Mouse (Mus musculus): Measurements from ENCODE around the gene Ccdc158. TPM values are rescaled to one million over a fixed set of nuclear protein-coding genes. Genes with fewer than 3 reads are reported as not detected.

Gene Ccdc158
- polyA plus RNA-seq, 1 experiment = 46.9 TPM

- no peak overlapping the region for H3K4me3 ChIP-seq (ENCODE audit: control insufficient read depth, low read depth, low read length)
- H3K27ac ChIP-seq (ENCODE audit: control insufficient read depth, insufficient read depth, low read depth, low read length) = no peak overlapping the region
- peaks cover 2% of the 10 kb centered on the region for H3K27me3 ChIP-seq (ENCODE audit: control insufficient read depth, insufficient read depth, low read length)
- TF ChIP-seq POLR2A (IDR thresholded peaks at IDR 0.05; ENCODE audit: control insufficient read depth, low read depth, low read length) (no peak), CTCF (IDR thresholded peaks at IDR 0.05; ENCODE audit: control insufficient read depth, insufficient read depth, insufficient replicate concordance, low read depth, low read length) (no peak)
- H3K36me3 ChIP-seq (ENCODE audit: control insufficient read depth, insufficient read depth, low read length) = no peaks in the 10 kb centered on the region
- H3K4me1 ChIP-seq (ENCODE audit: control insufficient read depth, insufficient read depth, low read length) = peaks cover 13% of the 10 kb centered on the region
Measured at GRCm38 (mm10) chr5:92684715-92685460, 9.8 kb upstream of the Ccdc158 start.

DNA sequence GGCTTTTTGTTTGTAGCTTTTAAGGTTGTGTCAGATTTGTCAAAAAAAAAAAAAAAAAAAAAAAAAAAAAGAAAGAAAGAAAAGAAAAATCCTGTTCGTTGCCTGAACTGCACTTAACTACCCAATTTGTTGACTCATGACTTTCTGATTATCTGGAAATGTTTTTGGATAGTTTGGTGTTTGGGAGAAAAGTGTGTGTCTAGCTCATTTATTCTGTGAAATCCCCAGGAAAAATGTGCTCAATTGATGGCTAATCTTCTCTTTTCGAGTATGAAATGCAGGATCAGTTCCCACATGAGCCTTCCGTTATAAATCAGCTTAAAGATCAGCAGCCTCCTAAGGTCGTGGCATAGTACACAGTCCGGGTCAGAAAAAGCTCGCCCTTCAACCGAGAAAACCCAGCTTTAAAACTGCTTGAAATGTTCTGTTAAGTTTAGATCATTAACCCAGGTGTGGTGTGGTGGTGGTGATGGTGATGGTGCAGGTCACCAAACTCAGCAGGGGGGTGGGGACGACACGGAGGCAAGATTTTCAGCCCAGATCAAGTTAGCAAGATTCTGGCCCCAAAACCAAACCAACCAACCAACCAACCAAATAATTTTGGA lies 8.9 kb upstream of the Ccdc158 start:
- H3K27me3 ChIP-seq (ENCODE audit: control insufficient read depth, insufficient read depth, low read length) = peaks cover 2% of the 10 kb centered on the region
- H3K27ac ChIP-seq (ENCODE audit: control insufficient read depth, insufficient read depth, low read depth, low read length) = no peak overlapping the region
- TF ChIP-seq CTCF (IDR thresholded peaks at IDR 0.05; ENCODE audit: control insufficient read depth, insufficient read depth, insufficient replicate concordance, low read depth, low read length) (no peak), POLR2A (IDR thresholded peaks at IDR 0.05; ENCODE audit: control insufficient read depth, low read depth, low read length) (no peak)
- no peaks in the 10 kb centered on the region for H3K36me3 ChIP-seq (ENCODE audit: control insufficient read depth, insufficient read depth, low read length)
- H3K4me3 ChIP-seq (ENCODE audit: control insufficient read depth, low read depth, low read length) = no peak overlapping the region
- peaks cover 13% of the 10 kb centered on the region for H3K4me1 ChIP-seq (ENCODE audit: control insufficient read depth, insufficient read depth, low read length)

GRCm38 (mm10) chr5:92683351-92683807 lies 8.3 kb upstream of the Ccdc158 start, which contains the start of gene Shroom3:
TSS of gene Shroom3 (plus strand) at chr5:92683435.
- Histone ChIP-seq H3K27ac (ENCODE audit: control insufficient read depth, insufficient read depth, low read depth, low read length) (no peak within 1 kb of the TSS), H3K36me3 (ENCODE audit: control insufficient read depth, insufficient read depth, low read length) (no peaks in the 10 kb centered on the region), H3K27me3 (ENCODE audit: control insufficient read depth, insufficient read depth, low read length) (peaks cover 2% of the 10 kb centered on the region), H3K4me1 (ENCODE audit: control insufficient read depth, insufficient read depth, low read length) (peaks cover 13% of the 10 kb centered on the region), H3K4me3 (ENCODE audit: control insufficient read depth, low read depth, low read length) (peak within 1 kb of the TSS; percentile 78)
- TF ChIP-seq CTCF (IDR thresholded peaks at IDR 0.05; ENCODE audit: control insufficient read depth, insufficient read depth, insufficient replicate concordance, low read depth, low read length) = no peak

GRCm38 (mm10) chr5:92682621-92683348 lies 7.7 kb upstream of the Ccdc158 start:
- H3K27ac ChIP-seq (ENCODE audit: control insufficient read depth, insufficient read depth, low read depth, low read length) = no peak overlapping the region
- H3K36me3 ChIP-seq (ENCODE audit: control insufficient read depth, insufficient read depth, low read length) = no peaks in the 10 kb centered on the region

DNA sequence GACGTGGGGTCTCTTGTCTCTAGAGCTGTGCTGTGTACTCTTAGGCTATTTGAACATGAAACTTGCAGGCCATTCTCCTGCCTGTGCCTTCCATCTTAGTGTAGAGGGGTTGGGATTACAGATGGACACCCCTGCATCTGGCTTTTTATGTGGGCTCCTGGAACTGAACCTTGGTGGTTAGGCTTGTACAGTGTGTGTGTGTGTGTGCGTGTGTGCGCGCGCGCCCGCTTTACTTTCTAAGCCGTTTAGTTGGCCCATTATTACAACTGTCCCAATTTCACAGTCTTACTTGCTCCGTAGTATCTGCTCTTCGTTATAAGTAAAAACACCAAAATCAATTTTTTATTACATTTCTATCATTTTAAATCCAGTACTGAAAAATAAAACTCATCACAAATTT lies 6.8 kb upstream of the Ccdc158 start:
- TF ChIP-seq CTCF (IDR thresholded peaks at IDR 0.05; ENCODE audit: control insufficient read depth, insufficient read depth, insufficient replicate concordance, low read depth, low read length) (no peak), POLR2A (IDR thresholded peaks at IDR 0.05; ENCODE audit: control insufficient read depth, low read depth, low read length) (no peak)
- Histone ChIP-seq H3K4me1 (ENCODE audit: control insufficient read depth, insufficient read depth, low read length) (peaks cover 13% of the 10 kb centered on the region), H3K4me3 (ENCODE audit: control insufficient read depth, low read depth, low read length) (no peak overlapping the region), H3K27me3 (ENCODE audit: control insufficient read depth, insufficient read depth, low read length) (peaks cover 2% of the 10 kb centered on the region), H3K36me3 (ENCODE audit: control insufficient read depth, insufficient read depth, low read length) (no peaks in the 10 kb centered on the region), H3K27ac (ENCODE audit: control insufficient read depth, insufficient read depth, low read depth, low read length) (no peak overlapping the region)

More at GRCm38 (mm10) chr5:92682621-92683348, 7.7 kb upstream of the Ccdc158 start:
- Histone ChIP-seq H3K4me3 (ENCODE audit: control insufficient read depth, low read depth, low read length) (peak overlapping the region; percentile 78), H3K27me3 (ENCODE audit: control insufficient read depth, insufficient read depth, low read length) (peaks cover 2% of the 10 kb centered on the region), H3K4me1 (ENCODE audit: control insufficient read depth, insufficient read depth, low read length) (peaks cover 13% of the 10 kb centered on the region)
- TF ChIP-seq POLR2A (IDR thresholded peaks at IDR 0.05; ENCODE audit: control insufficient read depth, low read depth, low read length) = no peak
- no peak for TF ChIP-seq CTCF (IDR thresholded peaks at IDR 0.05; ENCODE audit: control insufficient read depth, insufficient read depth, insufficient replicate concordance, low read depth, low read length)

GRCm38 (mm10) chr5:92679441-92679840 lies 4.4 kb upstream of the Ccdc158 start:
- no peak for TF ChIP-seq POLR2A (IDR thresholded peaks at IDR 0.05; ENCODE audit: control insufficient read depth, low read depth, low read length)
- no peak for TF ChIP-seq CTCF (IDR thresholded peaks at IDR 0.05; ENCODE audit: control insufficient read depth, insufficient read depth, insufficient replicate concordance, low read depth, low read length)
- H3K4me3 ChIP-seq (ENCODE audit: control insufficient read depth, low read depth, low read length) = no peak overlapping the region
- H3K27me3 ChIP-seq (ENCODE audit: control insufficient read depth, insufficient read depth, low read length) = peaks cover 2% of the 10 kb centered on the region
- peaks cover 2% of the 10 kb centered on the region; the same call in 1 of the 2 replicates for H3K36me3 ChIP-seq (ENCODE audit: control insufficient read depth, insufficient read depth, low read length)
- no peak overlapping the region for H3K27ac ChIP-seq (ENCODE audit: control insufficient read depth, insufficient read depth, low read depth, low read length)
- H3K4me1 ChIP-seq (ENCODE audit: control insufficient read depth, insufficient read depth, low read length) = peaks cover 13% of the 10 kb centered on the region

GRCm38 (mm10) chr5:92675574-92675920 lies 476 bp upstream of the Ccdc158 start:
- peaks cover 3% of the 10 kb centered on the region for H3K4me1 ChIP-seq (ENCODE audit: control insufficient read depth, insufficient read depth, low read length)
- peak overlapping the region; percentile 80 for H3K27ac ChIP-seq (ENCODE audit: control insufficient read depth, insufficient read depth, low read depth, low read length)

More at GRCm38 (mm10) chr5:92675574-92675920, 476 bp upstream of the Ccdc158 start:
- peak overlapping the region; percentile 98 for H3K4me3 ChIP-seq (ENCODE audit: control insufficient read depth, low read depth, low read length)
- H3K36me3 ChIP-seq (ENCODE audit: control insufficient read depth, insufficient read depth, low read length) = peaks cover 3% of the 10 kb centered on the region
- TF ChIP-seq CTCF (IDR thresholded peaks at IDR 0.05; ENCODE audit: control insufficient read depth, insufficient read depth, insufficient replicate concordance, low read depth, low read length) (no peak), POLR2A (IDR thresholded peaks at IDR 0.05; ENCODE audit: control insufficient read depth, low read depth, low read length) (no peak)
- H3K27me3 ChIP-seq (ENCODE audit: control insufficient read depth, insufficient read depth, low read length) = no peaks in the 10 kb centered on the region
